Mouse (Mus musculus) embryonic facial prominence, embryonic 13.5 days (tissue): ENCODE measurements at regions not wholly inside any gene's neighbourhood (a gene's known extent, or its start where the extent isn't known, plus 50 kb on each side); places are given as distances from the start of the nearest gene placed in this dataset.
A peak's percentile ranks its signal among the peaks of the same experiment; 100 is the strongest.

ENCODE experiments used
- ATAC-seq: fragments of 200-750 bp; cut with Nextera tagmentation; 2 replicates; pipeline ENCODE4 v1.8.0; 2017; ENCODE audit warnings: low read depth; ENCODE audit not compliant: insufficient number of reproducible peaks, insufficient read depth, low FRiP score, low TSS enrichment
- H3K27ac ChIP-seq: fragments of 300-500 bp; sonication (generic); 2 replicates; pipeline ENCODE4 v1.5.1; 2015; ENCODE audit warnings: moderate library complexity, mild to moderate bottlenecking, inconsistent platforms
- H3K27me3 ChIP-seq: fragments of 300-500 bp; sonication (generic); 2 replicates; pipeline ENCODE4 v1.6.1; 2015; ENCODE audit warnings: mild to moderate bottlenecking, inconsistent platforms
- H3K36me3 ChIP-seq: fragments of 300-500 bp; sonication (generic); 2 replicates; pipeline ENCODE4 v1.6.1; 2015; ENCODE audit warnings: mild to moderate bottlenecking, inconsistent platforms
- H3K4me1 ChIP-seq: fragments of 300-500 bp; sonication (generic); 2 replicates; pipeline ENCODE4 v1.6.1; 2015; ENCODE audit warnings: inconsistent platforms
- H3K4me2 ChIP-seq: fragments of 300-500 bp; sonication (generic); 2 replicates; pipeline ENCODE4 v1.6.1; 2015; ENCODE audit warnings: moderate library complexity, mild to moderate bottlenecking, inconsistent platforms
- H3K4me3 ChIP-seq: fragments of 300-500 bp; sonication (generic); 2 replicates; pipeline ENCODE4 v1.5.1; 2015; ENCODE audit warnings: mild to moderate bottlenecking, inconsistent platforms
- H3K9ac ChIP-seq: fragments of 300-500 bp; sonication (generic); 2 replicates; pipeline ENCODE4 v1.6.1; 2015; ENCODE audit warnings: mild to moderate bottlenecking, inconsistent platforms
- H3K9me3 ChIP-seq: fragments of 300-500 bp; sonication (generic); 2 replicates; pipeline ENCODE4 v1.6.1; 2016; ENCODE audit warnings: inconsistent platforms
- WGBS: fragments of 180-500 bp; shearing (Covaris S2); methylation state at CpG from one replicate; pipeline ENCODE4 v1.1.7; 2015; ENCODE audit warnings: mixed read lengths; 5-methylcytosine and 5-hydroxymethylcytosine counted together

DNA sequence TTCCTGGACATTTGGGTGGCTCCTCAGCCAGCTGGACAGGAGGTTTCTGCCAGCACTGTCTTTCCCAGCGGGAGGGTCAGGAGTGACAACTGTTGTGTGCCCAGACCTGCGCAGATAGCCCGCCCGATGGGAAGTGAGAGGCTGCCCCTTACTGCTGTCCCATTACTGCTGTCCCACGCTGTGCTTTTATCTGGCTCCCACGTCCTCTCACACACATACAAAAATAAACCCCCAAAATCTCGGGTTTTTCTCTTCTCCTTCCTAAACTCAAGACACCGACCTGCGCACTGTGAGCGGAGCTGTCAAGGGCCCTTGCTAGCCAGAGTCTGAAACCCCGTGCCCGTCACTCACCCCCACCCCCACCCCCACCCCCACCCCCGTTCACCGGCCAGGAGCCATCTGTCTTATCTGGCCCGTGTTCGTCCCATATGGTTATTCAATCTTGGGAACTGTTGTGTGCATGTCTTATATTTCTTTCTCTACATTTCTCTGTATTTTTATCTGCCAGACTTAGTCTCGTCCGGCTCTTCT is 109.6 kb downstream of the Ddx11 start:
- Histone ChIP-seq H3K4me2 (no peak overlapping the region), H3K27ac (no peak overlapping the region), H3K27me3 (no peaks in the 10 kb centered on the region; the same call in 1 of the 2 replicates), H3K9me3 (no peaks in the 10 kb centered on the region), H3K9ac (no peak overlapping the region), H3K36me3 (no peaks in the 10 kb centered on the region), H3K4me3 (no peak overlapping the region), H3K4me1 (peaks cover 4% of the 10 kb centered on the region; the same call in 1 of the 2 replicates)
- WGBS: 70% methylated on average over 18 of the region's 18 CpGs
- no peak for ATAC-seq

DNA sequence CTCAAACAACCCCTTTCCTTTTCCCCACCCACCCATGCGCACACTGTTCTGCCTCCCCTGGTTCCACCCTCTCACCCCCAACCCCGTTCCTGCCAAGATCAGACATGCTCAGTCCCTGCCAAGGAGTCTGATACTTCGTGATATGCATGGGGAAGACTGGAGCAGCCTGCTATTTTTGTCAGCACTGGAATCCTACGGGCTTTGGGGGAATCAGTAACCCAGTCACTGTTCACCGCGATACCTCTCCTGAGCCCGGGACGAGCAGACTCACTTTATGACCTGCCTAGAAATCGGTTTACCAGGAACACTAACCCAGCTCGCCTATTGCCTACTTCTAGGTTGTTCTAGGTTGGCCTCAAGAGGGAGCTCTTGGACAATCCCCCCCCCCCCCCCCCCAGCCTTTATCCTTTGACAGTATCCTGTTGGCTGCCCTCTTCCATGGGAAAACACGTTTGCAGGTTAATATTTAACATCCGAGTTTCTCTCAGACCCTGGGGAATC is 110.2 kb downstream of the Ddx11 start:
- H3K4me1 ChIP-seq: peaks cover 4% of the 10 kb centered on the region; the same call in 1 of the 2 replicates
- no peak overlapping the region for H3K9ac ChIP-seq
- no peak for ATAC-seq
- H3K27me3 ChIP-seq: no peaks in the 10 kb centered on the region; the same call in 1 of the 2 replicates
- no peaks in the 10 kb centered on the region for H3K36me3 ChIP-seq
- H3K27ac ChIP-seq: no peak overlapping the region
- H3K4me2 ChIP-seq: no peak overlapping the region
- WGBS: 34% methylated on average over 12 of the region's 12 CpGs
- H3K4me3 ChIP-seq: no peak overlapping the region
- no peaks in the 10 kb centered on the region for H3K9me3 ChIP-seq

DNA sequence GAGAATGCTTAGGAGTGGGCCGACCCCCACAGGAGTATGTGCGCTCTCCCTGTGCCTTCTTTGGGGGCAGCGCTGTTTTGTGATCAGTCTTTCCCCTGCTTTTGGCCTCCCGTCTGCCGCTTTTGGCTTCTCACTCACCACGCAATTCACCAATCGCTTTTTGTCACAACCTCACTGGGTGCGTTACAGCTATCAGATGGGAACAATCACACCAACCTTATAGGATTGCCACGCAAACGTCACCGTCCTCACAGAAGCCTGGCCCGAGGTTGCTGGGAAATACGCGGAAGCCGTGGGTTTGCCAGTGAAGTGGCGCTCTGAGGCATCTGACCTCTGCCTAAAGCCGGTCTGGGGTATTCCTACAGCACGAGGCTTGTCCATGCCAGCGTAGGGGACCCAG is 111.1 kb downstream of the Ddx11 start:
- WGBS: 76% methylated on average over 19 of the region's 19 CpGs
- Histone ChIP-seq H3K27me3 (no peaks in the 10 kb centered on the region; the same call in 1 of the 2 replicates), H3K4me3 (no peak overlapping the region), H3K27ac (no peak overlapping the region), H3K36me3 (no peaks in the 10 kb centered on the region), H3K4me1 (peaks cover 4% of the 10 kb centered on the region; the same call in 1 of the 2 replicates), H3K9me3 (no peaks in the 10 kb centered on the region), H3K9ac (no peak overlapping the region), H3K4me2 (no peak overlapping the region)
- ATAC-seq: no peak

DNA sequence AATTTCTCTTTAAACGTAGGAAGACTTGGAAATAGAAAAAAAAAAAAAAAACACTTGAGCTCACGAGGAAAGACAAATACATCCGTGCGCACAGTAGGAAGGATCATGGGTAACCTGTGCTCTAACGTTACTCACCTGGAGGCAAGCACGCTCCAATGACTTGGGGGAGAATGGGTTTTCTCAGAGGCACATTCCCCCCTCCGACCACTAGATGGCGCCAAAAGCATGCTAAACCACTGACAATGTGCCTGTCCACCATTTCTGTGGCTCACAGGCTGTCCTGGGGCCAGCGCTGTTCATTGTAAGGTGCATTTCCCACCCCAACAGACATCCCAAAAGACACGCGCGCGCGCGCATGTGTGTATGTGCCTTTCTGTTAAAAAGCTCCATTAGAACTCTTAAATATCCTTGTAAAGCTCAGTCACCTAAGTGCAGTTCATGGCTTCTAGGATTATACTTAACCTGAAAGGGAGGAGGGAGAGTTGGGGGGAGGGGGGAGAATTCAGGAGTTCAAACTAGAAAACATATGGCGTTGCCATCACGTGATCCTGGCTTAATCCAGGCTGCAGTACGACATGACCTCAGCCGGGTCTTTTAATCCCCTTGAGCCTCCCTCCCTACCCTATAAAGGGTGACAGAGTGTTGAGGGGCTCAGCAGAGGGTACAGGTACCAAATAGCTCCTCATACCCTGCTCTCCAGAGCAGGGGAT is 111.9 kb downstream of the Ddx11 start:
- Histone ChIP-seq H3K9ac (no peak overlapping the region), H3K4me3 (no peak overlapping the region), H3K27ac (no peak overlapping the region), H3K27me3 (no peaks in the 10 kb centered on the region; the same call in 1 of the 2 replicates), H3K9me3 (no peaks in the 10 kb centered on the region), H3K4me1 (peaks cover 4% of the 10 kb centered on the region; the same call in 1 of the 2 replicates), H3K36me3 (no peaks in the 10 kb centered on the region), H3K4me2 (peak overlapping the region; percentile 51)
- peak; percentile 46; the same call in 1 of the 2 replicates for ATAC-seq
- WGBS: 3% methylated on average over 19 of the region's 19 CpGs

DNA sequence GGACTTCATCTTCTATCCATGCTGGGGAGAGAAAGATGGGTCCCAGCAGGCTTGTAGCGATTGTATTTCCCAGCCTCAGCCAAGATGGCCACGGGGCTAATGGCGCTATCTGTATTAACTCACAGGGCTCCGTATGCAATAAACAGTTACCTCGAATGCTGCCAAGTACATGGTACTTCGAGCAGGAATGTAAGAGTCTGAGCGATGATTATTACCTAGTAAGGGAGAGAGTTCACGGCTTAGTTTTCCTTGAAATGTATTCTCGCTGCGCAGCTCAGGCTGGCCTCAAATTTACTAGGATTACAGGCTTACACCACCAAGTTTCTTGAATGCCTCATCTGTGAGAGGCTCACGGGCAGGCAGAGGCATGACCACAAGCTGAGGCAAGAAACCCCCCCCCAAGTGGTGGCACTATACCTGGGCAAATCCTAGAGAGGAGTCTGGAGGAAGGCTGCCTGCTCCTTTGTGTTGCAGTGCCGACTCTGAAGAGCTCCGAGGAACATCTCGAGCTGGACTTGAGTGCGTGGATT is 112.6 kb downstream of the Ddx11 start:
- ATAC-seq: peak; percentile 60; the same call in 1 of the 2 replicates

DNA sequence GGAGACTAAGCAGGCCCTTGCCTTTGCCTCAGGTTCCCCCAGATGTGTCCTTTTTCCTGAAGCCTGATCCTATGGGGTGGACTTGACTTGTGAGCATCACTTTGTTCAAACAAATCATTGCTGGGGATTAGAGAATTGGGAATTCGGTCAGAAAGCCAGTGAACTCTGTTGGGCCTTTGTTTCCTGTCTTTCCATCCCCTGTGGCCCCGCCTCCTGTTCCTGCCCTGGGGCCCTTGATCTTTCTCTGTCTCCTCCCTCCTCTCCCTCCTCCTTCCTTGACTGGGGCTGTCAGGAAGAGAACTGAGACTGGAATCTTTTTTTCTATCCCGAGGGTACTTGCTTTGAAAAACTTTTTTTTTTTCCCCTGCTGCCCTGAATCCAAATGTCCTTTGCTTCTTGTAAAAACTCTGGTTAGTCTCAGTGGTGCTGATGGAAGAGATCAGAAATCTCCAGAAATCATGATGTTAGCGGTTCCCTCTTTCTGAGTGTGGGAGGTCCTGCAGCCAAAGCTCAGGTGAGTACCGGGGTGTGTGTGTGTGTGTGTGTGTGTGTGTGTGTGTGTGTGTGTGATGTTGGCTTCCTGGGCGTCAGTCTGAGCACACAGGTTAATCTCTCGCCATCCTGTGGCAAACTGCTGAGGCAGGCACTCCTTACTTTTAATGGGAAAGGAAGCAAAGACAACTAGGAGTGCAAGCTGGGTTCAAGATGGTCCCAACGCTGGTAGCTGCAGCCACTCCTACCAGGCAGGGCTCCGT is 118.7 kb downstream of the Ddx11 start:
- Histone ChIP-seq H3K4me3 (no peak overlapping the region), H3K27ac (no peak overlapping the region)
- ATAC-seq: no peak

More for the DNA sequence above, 112.6 kb downstream of the Ddx11 start:
- Histone ChIP-seq H3K4me3 (no peak overlapping the region), H3K9ac (no peak overlapping the region), H3K4me1 (peaks cover 4% of the 10 kb centered on the region; the same call in 1 of the 2 replicates), H3K9me3 (no peaks in the 10 kb centered on the region), H3K27ac (peak overlapping the region; percentile 48; the same call in 1 of the 2 replicates), H3K27me3 (no peaks in the 10 kb centered on the region; the same call in 1 of the 2 replicates), H3K36me3 (no peaks in the 10 kb centered on the region), H3K4me2 (peak overlapping the region; percentile 51)
- 73% methylated on average over 15 of the region's 15 CpGs for WGBS

DNA sequence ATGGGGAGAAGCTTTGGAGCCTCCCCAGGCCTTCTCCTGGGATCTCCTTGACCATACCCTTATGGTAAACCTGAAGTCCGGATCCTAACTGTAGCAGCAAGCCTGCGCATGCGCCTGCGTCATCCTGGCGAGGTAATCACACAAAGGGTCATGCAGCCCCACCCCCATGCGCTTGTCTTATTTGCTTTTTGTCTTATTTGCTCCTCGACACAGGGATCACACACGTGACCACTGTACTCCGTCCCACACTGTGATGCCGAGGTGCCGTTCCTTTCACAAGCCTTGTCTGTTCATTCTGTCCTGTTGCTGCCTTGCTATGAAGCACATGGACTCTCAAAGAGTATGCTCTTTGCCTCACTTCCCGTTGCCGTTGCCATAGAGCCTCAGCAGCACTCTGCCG is 120.9 kb downstream of the Ddx11 start:
- no peak for ATAC-seq
- Histone ChIP-seq H3K4me2 (no peak overlapping the region), H3K4me3 (no peak overlapping the region), H3K36me3 (no peaks in the 10 kb centered on the region), H3K4me1 (peaks cover 8% of the 10 kb centered on the region), H3K27ac (no peak overlapping the region), H3K27me3 (no peaks in the 10 kb centered on the region), H3K9ac (no peak overlapping the region), H3K9me3 (no peaks in the 10 kb centered on the region)
- WGBS: 92% methylated on average over 14 of the region's 14 CpGs

More for the DNA sequence above, 118.7 kb downstream of the Ddx11 start:
- H3K4me1 ChIP-seq: peaks cover 8% of the 10 kb centered on the region
- 0 out of 2 replicates have a peak overlapping the region, but pooled peaks have one; percentile 7 for H3K4me2 ChIP-seq
- H3K36me3 ChIP-seq: no peaks in the 10 kb centered on the region
- no peaks in the 10 kb centered on the region for H3K9me3 ChIP-seq
- no peaks in the 10 kb centered on the region for H3K27me3 ChIP-seq
- no peak overlapping the region for H3K9ac ChIP-seq
- WGBS: 13% methylated on average over 9 of the region's 9 CpGs

DNA sequence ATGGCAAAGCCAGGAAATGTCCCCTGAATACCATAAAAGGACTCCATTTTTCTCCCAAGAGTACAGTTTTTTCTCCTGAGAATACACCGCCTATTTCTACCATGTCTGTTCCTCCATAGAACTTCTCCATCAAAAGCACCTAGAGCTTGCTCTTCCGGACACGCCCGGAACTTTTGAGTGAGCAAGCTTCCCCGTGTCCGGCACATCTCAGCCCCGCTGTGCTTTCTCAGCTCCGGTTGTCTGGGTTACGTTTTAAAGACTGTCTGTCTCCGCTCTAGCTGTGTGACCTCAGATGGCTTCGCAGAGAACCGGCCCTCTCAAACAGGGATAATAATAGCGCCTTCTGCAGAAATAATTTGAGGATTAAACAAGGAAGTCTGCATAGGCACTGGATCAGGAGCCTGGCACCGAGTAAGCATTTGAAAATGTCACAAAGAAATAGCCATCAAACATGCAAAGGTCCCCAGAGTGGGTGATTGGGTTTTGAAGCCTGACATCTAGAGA is 122.8 kb downstream of the Ddx11 start:
- Histone ChIP-seq H3K4me2 (no peak overlapping the region), H3K9ac (no peak overlapping the region), H3K9me3 (no peaks in the 10 kb centered on the region), H3K4me3 (no peak overlapping the region), H3K27me3 (no peaks in the 10 kb centered on the region), H3K27ac (no peak overlapping the region), H3K4me1 (peaks cover 8% of the 10 kb centered on the region), H3K36me3 (no peaks in the 10 kb centered on the region)
- 77% methylated on average over 14 of the region's 14 CpGs for WGBS
- ATAC-seq: no peak

DNA sequence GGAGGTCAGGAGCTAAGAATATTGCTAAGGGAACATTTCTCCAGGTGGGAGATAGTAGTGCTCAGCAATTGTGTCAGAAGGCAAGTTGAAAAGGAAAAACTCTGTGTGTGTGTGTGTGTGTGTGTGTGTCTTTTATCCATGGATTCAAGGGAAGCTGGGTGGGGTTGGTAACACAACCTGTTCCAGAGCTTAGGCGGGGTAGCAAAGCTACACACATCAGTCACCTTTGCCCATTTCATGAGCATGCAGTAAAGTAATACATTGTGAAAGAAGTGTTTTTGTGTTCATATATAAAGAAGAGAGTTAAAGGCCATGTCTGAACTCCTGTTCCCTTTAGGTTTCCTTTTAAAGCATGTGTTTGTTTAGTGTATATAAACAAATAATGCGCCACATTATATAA is 128.2 kb downstream of the Ddx11 start:
- 79% methylated on average over 2 of the region's 2 CpGs for WGBS
- Histone ChIP-seq H3K9me3 (no peaks in the 10 kb centered on the region), H3K4me1 (no peaks in the 10 kb centered on the region), H3K27me3 (no peaks in the 10 kb centered on the region), H3K4me3 (no peak overlapping the region), H3K27ac (no peak overlapping the region), H3K4me2 (no peak overlapping the region), H3K36me3 (no peaks in the 10 kb centered on the region), H3K9ac (no peak overlapping the region)
- no peak for ATAC-seq

DNA sequence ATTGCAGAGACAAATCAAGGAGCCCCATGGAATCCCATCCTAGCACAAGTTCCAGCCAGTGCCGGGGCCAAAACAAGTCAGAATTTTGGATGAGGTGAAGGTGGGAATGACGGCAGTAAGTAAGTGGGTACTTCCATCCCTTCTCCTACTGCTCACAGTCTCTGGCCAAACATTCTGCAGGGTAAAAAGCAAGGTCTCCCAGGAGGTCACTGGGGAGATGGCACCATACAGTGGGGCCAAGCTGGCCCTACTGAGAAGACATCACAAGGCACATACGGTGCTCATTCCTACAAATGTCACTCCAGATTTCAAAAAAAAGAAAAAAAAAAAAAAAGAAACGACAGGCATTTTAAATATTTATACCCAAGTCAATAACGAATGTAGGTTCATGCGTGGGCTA is 129.6 kb downstream of the Ddx11 start:
- H3K9ac ChIP-seq: no peak overlapping the region
- H3K27ac ChIP-seq: no peak overlapping the region
- H3K36me3 ChIP-seq: no peaks in the 10 kb centered on the region
- H3K27me3 ChIP-seq: no peaks in the 10 kb centered on the region
- ATAC-seq: no peak
- no peak overlapping the region for H3K4me3 ChIP-seq
- 91% methylated on average over 6 of the region's 6 CpGs for WGBS
- H3K4me1 ChIP-seq: no peaks in the 10 kb centered on the region
- no peak overlapping the region for H3K4me2 ChIP-seq
- no peaks in the 10 kb centered on the region for H3K9me3 ChIP-seq

DNA sequence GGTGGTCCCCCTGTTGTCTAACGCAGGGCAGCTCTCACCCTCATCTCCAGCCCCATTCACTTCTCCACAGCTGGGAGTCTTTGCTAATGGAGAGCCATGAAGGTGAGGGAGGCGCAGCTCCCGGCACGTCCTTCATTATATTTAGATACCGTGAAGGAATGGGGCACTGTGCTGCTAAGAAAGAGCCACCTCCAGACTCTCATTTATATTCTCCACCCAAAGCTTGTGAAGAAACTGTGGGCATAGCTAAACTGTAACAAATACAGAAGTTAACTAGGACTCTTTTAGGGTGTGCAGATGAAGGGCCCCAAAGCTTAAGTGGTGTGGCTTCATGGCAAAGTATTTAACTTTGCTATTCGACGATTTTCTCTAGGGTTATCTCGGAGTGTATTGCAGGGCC is 136.4 kb downstream of the Ddx11 start:
- Histone ChIP-seq H3K4me3 (no peak overlapping the region), H3K27ac (no peak overlapping the region), H3K4me1 (no peaks in the 10 kb centered on the region), H3K9ac (no peak overlapping the region), H3K36me3 (no peaks in the 10 kb centered on the region), H3K4me2 (no peak overlapping the region), H3K9me3 (no peaks in the 10 kb centered on the region), H3K27me3 (no peaks in the 10 kb centered on the region)
- WGBS: 74% methylated on average over 8 of the region's 8 CpGs
- ATAC-seq: no peak
